Mouse (Mus musculus) spleen, adult 2 months (tissue): ENCODE results near the gene Armc5. TPM values are rescaled to one million over a fixed set of nuclear protein-coding genes. Genes with fewer than 3 reads are reported as not detected.

Source experiments
- DNase-seq, 2 experiments: peaks; one replicate each; pipeline versions ENCODE4 v3.0.0 to v3.0.0-alpha.2; 2012 to 2021; ENCODE audit warnings: low spot score in 2 of 2, low read depth in 1 of 2
- H3K27ac ChIP-seq: fragments of 200-500 bp; 2 replicates; pipeline ENCODE4 v1.5.1; 2012; ENCODE audit warnings: low read length, inconsistent platforms; ENCODE audit not compliant: insufficient read depth
- H3K27me3 ChIP-seq: fragments of 200-500 bp; 2 replicates; pipeline ENCODE4 v1.6.1; 2012; ENCODE audit warnings: mild to moderate bottlenecking, moderate library complexity, low read length, inconsistent platforms; ENCODE audit not compliant: control insufficient read depth, insufficient read depth
- H3K36me3 ChIP-seq: fragments of 200-500 bp; 2 replicates; pipeline ENCODE4 v1.6.1; 2012; ENCODE audit warnings: mild to moderate bottlenecking, low read length, inconsistent platforms; ENCODE audit not compliant: control insufficient read depth, insufficient read depth
- H3K4me1 ChIP-seq: fragments of 200-500 bp; 2 replicates; pipeline ENCODE4 v1.6.1; 2011; ENCODE audit warnings: inconsistent platforms; ENCODE audit not compliant: control insufficient read depth, insufficient read depth, insufficient read length
- H3K4me3 ChIP-seq: fragments of 200-500 bp; 2 replicates; pipeline ENCODE4 v1.5.1; 2011; ENCODE audit warnings: mild to moderate bottlenecking, inconsistent platforms; ENCODE audit not compliant: insufficient read depth, insufficient read length; ENCODE audit errors: extremely low read depth
- CTCF ChIP-seq: fragments of 200-500 bp; IDR thresholded peaks from 2 replicates; pipeline ENCODE4 v1.5.1; 2011; ENCODE audit warnings: mild to moderate bottlenecking, inconsistent platforms; ENCODE audit not compliant: insufficient read depth, insufficient read length, insufficient replicate concordance; ENCODE audit errors: extremely low read depth
- POLR2A ChIP-seq: fragments of 200-500 bp; IDR thresholded peaks from 2 replicates; pipeline ENCODE4 v1.6.1; 2011; ENCODE audit warnings: low read depth, low read length, inconsistent platforms
- WGBS: fragments of 180-500 bp; shearing (Covaris S2); methylation state at CpG from one replicate; pipeline ENCODE4 v1.1.7; 2018; 5-methylcytosine and 5-hydroxymethylcytosine counted together
- polyA plus RNA-seq: library from polyadenylated mRNA; depleted of rRNA; stranded (reverse); fragments of >200 nt; gene quantifications from 2 replicates; pipeline ENCODE4 v1.2.3, GENCODE M21; 2012

The Armc5 gene
- polyA plus RNA-seq, 1 experiment: 32.9 TPM

DNA sequence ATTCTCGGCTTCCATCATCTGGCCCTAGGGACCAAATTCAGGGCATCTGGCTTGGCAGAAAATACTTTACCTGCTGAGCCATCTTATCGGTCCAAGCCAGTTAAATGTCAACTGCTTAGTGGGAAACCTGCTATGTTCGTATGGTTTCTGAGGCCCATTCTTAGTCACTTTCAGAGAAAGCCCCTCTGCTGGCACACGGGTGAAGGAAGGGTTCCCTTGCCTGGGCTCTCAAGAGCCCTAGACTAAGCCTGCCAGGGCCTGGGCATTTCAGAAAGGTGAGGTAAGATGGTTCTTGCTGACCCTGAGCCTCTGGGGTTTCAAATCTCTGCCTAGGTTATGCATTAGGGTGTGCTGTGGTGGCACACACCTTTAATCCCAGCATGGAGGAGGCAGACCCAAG, 8.4 kb downstream of the Armc5 start:
- Histone ChIP-seq H3K4me3 (no peak overlapping the region), H3K27me3 (0 out of 2 replicates have a peak, but pooled peaks cover 3% of the 10 kb centered on the region), H3K27ac (no peak overlapping the region), H3K4me1 (no peaks in the 10 kb centered on the region), H3K36me3 (peaks cover 22% of the 10 kb centered on the region)
- no peak for TF ChIP-seq CTCF
- no peak for TF ChIP-seq POLR2A
- 92% methylated on average over 4 of the region's 4 CpGs for WGBS
- DNase-seq: no peak

DNA sequence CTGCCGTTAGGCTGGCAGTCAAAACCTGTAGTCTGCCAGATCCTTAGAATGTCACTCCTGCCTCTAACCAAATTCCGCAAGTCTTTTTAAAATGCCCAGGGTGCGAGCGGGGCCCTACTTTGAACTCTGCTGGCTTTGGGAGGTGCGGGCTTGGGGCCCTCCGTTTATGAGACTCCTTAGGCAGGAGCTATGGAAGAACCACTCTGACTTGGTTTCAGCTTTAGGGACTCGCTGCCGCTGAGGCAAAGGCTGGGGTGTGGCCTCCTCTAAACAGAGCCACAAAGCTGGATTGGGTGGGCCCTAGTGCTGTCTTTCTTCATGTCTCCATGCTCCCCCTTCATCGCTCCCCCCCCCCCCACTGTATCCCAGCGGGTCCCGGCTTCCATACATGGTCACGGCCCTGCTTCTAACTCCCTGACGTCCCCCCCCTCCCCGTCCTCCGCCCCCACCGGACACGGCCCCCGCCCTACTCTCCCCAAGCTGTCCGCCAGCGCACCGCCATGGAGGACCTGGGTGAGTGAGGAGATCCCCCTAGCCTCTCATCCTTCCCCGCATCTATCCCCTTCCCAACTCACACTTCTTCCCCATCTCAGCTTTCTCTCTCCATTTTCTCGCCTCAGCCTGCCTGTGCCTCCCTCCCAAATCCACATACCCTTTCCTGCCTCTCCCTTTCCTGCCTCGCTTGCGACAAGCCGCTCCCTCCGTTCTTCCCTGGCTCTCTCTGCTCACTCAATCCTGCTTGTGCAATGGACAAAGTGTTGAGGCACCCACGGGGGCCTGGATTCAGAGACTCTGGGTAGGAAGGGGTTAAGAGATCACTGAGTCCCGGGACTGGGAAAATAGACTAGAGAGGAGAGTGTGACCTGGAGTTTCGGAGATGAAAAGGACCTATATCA, 9.6 kb downstream of the Armc5 start, which contains the start of gene Tgfb1i1:
TSS of gene Tgfb1i1 (plus strand) at position 317 of the 896 bp plus-strand sequence.
- WGBS: 32% methylated on average over 28 of the region's 30 CpGs
- Histone ChIP-seq H3K27me3 (0 out of 2 replicates have a peak, but pooled peaks cover 3% of the 10 kb centered on the region), H3K36me3 (peaks cover 20% of the 10 kb centered on the region), H3K4me1 (no peaks in the 10 kb centered on the region), H3K4me3 (peak within 1 kb of the TSS; percentile 51; the same call in 1 of the 2 replicates), H3K27ac (peak within 1 kb of the TSS; percentile 71)
- TF ChIP-seq CTCF: no peak
- TF ChIP-seq POLR2A: no peak
- DNase-seq: no peak

DNA sequence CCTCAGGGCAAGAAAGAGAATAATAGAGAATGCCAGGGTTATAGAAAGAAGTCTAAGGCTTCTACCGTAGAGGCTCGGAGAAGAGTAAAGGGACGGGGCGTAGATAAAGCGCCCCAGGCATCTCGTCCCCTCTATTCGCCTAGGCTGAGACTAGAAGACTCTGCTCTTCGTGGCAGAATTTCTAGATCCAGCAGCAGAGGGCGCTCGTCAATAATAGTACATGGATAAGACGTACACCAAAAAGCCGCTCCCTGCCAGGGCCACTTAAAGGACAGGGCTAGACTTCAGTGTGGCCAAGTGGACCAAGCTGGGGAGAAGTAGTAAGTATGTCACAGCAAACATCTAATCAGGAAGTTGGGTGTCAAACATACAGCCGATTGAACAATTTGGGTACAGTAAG, 10.3 kb downstream of the Armc5 start:
- Histone ChIP-seq H3K36me3 (peaks cover 16% of the 10 kb centered on the region), H3K4me3 (no peak overlapping the region), H3K27ac (no peak overlapping the region), H3K27me3 (0 out of 2 replicates have a peak, but pooled peaks cover 3% of the 10 kb centered on the region), H3K4me1 (no peaks in the 10 kb centered on the region)
- DNase-seq: peak; percentile 42 to 66
- WGBS: 18% methylated on average over 13 of the region's 13 CpGs
- peak; percentile 35; the same call in 1 of the 2 replicates for TF ChIP-seq CTCF
- TF ChIP-seq POLR2A: no peak

DNA sequence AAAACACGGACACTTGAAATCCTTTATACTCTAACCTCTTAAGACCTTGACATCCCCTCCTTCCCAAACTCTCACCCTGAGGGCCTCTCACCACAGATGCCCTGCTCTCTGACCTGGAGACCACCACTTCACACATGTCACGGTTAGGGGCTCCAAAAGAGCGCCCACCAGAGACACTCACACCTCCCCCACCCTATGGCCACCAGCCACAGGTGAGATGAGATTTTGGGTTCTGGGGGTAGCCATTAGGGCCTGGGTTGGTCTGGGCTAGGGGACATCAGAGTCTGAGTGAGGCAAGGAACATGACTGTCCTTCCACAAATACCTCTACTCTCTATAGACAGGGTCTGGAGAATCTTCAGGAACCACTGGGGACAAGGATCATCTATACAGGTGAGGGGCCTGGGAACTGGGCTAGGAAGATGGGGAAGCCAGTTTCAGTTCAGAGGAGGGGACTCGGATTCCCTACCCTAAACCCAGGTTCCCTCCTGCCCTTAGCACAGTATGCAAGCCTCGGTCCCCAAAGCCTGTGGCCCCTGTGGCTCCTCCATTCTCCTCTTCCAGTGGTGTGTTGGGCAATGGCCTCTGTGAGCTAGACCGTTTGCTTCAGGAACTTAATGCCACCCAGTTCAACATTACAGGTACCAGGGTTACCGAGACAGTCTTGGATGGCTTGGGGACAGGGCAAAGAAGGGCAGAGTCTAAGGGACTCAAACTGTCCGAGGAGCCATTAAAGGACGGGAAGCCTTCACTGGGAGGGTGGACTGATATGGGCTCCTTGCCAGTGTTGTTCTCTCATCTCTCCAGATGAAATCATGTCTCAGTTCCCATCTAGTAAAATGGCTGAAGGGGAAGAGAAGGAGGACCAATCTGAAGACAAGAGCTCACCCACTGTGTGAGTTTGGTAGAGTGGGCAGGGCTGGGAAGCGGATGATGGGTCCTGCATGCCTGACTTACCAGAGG, 11.2 kb downstream of the Armc5 start:
- Histone ChIP-seq H3K36me3 (peaks cover 12% of the 10 kb centered on the region), H3K27ac (no peak overlapping the region), H3K4me1 (no peaks in the 10 kb centered on the region), H3K4me3 (no peak overlapping the region), H3K27me3 (peaks cover 3% of the 10 kb centered on the region; the same call in 1 of the 2 replicates)
- 85% methylated on average over 10 of the region's 10 CpGs for WGBS
- TF ChIP-seq POLR2A (no peak), CTCF (no peak)
- DNase-seq: no peak

DNA sequence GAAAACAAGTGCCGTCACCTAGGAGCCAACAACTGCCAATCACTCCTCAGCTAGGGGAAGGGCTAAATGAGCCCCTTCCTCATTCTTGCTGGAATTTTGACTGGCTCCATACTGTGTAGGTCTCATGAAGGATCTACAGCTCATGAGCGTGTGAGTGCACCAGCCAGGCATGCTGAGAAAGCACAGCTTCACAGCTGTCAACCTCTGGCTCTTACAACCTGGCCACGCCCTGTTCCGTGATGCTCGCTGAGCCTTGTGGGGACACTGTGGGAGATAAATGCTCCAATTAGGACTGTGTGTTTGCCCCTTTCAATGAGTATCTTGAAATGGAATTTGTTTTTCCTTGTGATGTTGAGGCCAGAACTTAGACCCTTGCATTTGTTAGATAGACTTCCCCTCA, 12.9 kb downstream of the Armc5 start:
- DNase-seq: no peak

DNA sequence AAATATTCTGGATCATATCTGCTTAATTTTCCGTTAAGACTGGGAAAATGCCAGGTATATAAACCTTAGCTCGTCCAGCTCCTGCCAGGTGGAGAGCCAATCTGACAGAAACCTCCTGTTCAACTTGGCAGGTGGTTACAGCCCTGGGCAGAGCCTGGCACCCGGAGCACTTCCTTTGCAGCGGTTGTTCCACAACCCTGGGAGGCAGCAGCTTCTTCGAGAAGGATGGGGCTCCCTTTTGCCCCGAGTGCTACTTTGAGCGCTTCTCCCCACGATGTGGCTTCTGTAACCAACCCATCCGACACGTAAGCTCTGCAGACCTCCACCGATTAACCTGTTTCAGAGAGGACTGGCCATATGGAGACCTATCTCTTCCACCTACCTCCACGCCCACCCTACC, 14.8 kb downstream of the Armc5 start:
- Histone ChIP-seq H3K27ac (no peak overlapping the region), H3K36me3 (peaks cover 4% of the 10 kb centered on the region; the same call in 1 of the 2 replicates), H3K4me1 (no peaks in the 10 kb centered on the region), H3K27me3 (no peaks in the 10 kb centered on the region; the same call in 1 of the 2 replicates), H3K4me3 (no peak overlapping the region)
- no peak for TF ChIP-seq POLR2A
- TF ChIP-seq CTCF: no peak
- DNase-seq: no peak
- 32% methylated on average over 12 of the region's 12 CpGs for WGBS

More for the DNA sequence above, 12.9 kb downstream of the Armc5 start:
- Histone ChIP-seq H3K27me3 (peaks cover 3% of the 10 kb centered on the region; the same call in 1 of the 2 replicates), H3K4me3 (no peak overlapping the region), H3K4me1 (no peaks in the 10 kb centered on the region), H3K36me3 (peaks cover 4% of the 10 kb centered on the region; the same call in 1 of the 2 replicates), H3K27ac (no peak overlapping the region)
- no peak for TF ChIP-seq CTCF
- TF ChIP-seq POLR2A: no peak
- 90% methylated on average over 5 of the region's 5 CpGs for WGBS
